Mouse (Mus musculus) brain, embryonic 14.5 days (tissue): ENCODE results near the gene Mms22l. TPM values are rescaled to one million over a fixed set of nuclear protein-coding genes. Genes with fewer than 3 reads are reported as not detected.
"Not testable (repeated sequence)": the region's sequence is repeated elsewhere in the genome, so short reads cannot be mapped to it uniquely, and the experiment has no call there.

Experiments used
- DNase-seq: peaks from one replicate; pipeline ENCODE4 v3.0.0-alpha.2; 2011; ENCODE audit warnings: low read depth
- CTCF ChIP-seq: fragments of 200-500 bp; IDR thresholded peaks from 2 replicates; pipeline ENCODE4 v1.5.1; 2012; ENCODE audit warnings: inconsistent platforms, mild to moderate bottlenecking, moderate library complexity, borderline replicate concordance; ENCODE audit not compliant: insufficient read depth, insufficient read length; ENCODE audit errors: extremely low read depth
- POLR2A ChIP-seq: fragments of 200-500 bp; IDR thresholded peaks from 2 replicates; pipeline ENCODE4 v1.6.1; 2012; ENCODE audit warnings: mild to moderate bottlenecking, inconsistent platforms, borderline replicate concordance; ENCODE audit not compliant: poor library complexity, insufficient read depth, insufficient read length, severe bottlenecking; ENCODE audit errors: extremely low read depth
- polyA plus RNA-seq: library from polyadenylated mRNA; depleted of rRNA; stranded (reverse); fragments of >200 nt; gene quantifications from 2 replicates; pipeline ENCODE4 v1.2.3, GENCODE M21; 2012

The Mms22l gene
- polyA plus RNA-seq, 1 experiment = 11.8 TPM

GRCm38 (mm10) chr4:24621422-24622187 lies 125.4 kb downstream of the Mms22l start:
- DNase-seq = peak; percentile 82
- TF ChIP-seq CTCF = no peak
- TF ChIP-seq POLR2A = no peak

- TF ChIP-seq CTCF (no peak), POLR2A (no peak)
- no peak for DNase-seq
These were observed 129.8 kb downstream of the Mms22l start for GRCm38 (mm10) chr4:24625951-24626584.

- no peak for TF ChIP-seq POLR2A
- no peak for TF ChIP-seq CTCF
- no peak for DNase-seq
These were observed 130.4 kb downstream of the Mms22l start for GRCm38 (mm10) chr4:24626686-24627085.

- DNase-seq = no peak
- TF ChIP-seq POLR2A = no peak
- no peak for TF ChIP-seq CTCF
These were observed 131.6 kb downstream of the Mms22l start for GRCm38 (mm10) chr4:24627871-24628270.

- TF ChIP-seq POLR2A (no peak), CTCF (no peak)
- DNase-seq = peak; percentile 73
These were observed 134.2 kb downstream of the Mms22l start for GRCm38 (mm10) chr4:24630430-24630829.

- peak; percentile 87 for DNase-seq
- no peak for TF ChIP-seq POLR2A
- no peak for TF ChIP-seq CTCF
These were observed 135.1 kb downstream of the Mms22l start for GRCm38 (mm10) chr4:24631177-24631911.

GRCm38 (mm10) chr4:24642306-24642705 lies 146.1 kb downstream of the Mms22l start:
- TF ChIP-seq CTCF (no peak), POLR2A (no peak)
- DNase-seq = no peak

- not testable (repeated sequence) for DNase-seq
These were observed 148.5 kb downstream of the Mms22l start for GRCm38 (mm10) chr4:24644735-24645134.
